Comparison of ENCODE assay signal across 8 mouse cellular contexts in the genomic region with DNA sequence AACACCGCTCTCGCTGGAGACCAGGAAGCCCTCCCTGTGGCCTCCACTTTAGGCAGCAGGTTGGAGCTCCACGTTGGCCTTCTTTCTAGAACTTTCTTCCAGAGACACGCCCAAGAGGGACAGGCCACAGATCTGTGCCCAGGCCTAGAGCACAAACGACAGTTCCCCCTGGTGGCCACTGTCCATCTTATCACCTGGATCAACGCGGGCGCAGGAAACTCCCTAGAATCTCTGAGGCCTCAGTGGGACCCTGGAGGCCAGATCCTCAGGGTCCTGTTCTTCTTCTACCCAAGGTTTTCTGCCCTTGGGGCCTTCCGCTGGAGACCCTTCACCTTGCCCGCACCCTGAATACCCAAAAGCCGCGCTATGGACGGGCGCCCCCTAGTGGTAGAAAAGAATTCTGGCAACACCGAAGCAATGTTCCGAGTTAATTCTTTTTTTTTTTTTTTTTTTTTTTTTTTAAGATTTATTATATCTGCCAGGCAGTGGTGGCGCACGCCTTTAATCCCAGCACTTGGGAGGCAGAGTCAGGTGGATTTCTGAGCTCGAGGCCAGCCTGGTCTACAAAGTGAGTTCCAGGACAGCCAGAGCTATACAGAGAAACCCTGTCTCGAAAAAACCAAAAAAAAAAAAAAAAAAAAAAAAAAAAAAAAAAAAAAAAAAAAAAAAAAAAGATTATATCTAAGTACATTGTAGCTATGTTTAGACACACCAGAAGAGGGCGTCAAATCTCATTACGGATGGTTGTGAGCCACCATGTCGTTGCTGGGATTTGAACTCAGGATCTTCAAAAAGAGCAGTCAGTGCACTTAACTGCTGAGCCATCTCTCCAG. TPM values are rescaled to one million over a fixed set of nuclear protein-coding genes. Genes with fewer than 3 reads are reported as not detected.
DNase-seq lines count a peak whose midpoint lies in the region; ATAC-seq and TF ChIP-seq lines count a peak whose summit lies in the region.
"Not testable (repeated sequence)": the region's sequence is repeated elsewhere in the genome, so short reads cannot be mapped to it uniquely, and the experiment has no call there.

No protein-coding gene starts in this region.

- not testable (repeated sequence) for H3K36me3 ChIP-seq in liver, postnatal 0 days (replicated peaks; ENCODE audit: insufficient read depth, low read length); neural tube, embryonic 13.5 days

- DNase-seq in ES-CJ7 (ENCODE audit: low read depth, low spot score): peak; percentile 68
- DNase-seq in c-Kit-positive CD71-positive TER-119-positive erythroid progenitor cells, embryonic 14.5 days (ENCODE audit: low spot score): peak; percentile 78
- peak; percentile 54 for DNase-seq in fibroblast of lung, adult 2 months (ENCODE audit: low read depth)
- peak; percentile 83 to 91 for DNase-seq in heart, postnatal 10 days
- DNase-seq in kidney, postnatal 25 days: peak; percentile 85 to 87
- DNase-seq in liver, postnatal 0 days: peak; percentile 86
- DNase-seq in testis, postnatal 10 days (ENCODE audit: low spot score): peak; percentile 87

- TF ChIP-seq EP300 in liver, postnatal 0 days (IDR thresholded peaks at IDR 0.05; ENCODE audit: low read depth): not testable (repeated sequence)

- H3K27ac ChIP-seq in liver, postnatal 0 days (ENCODE audit: low read depth); neural tube, embryonic 13.5 days (replicated peaks): not testable (repeated sequence)

- ATAC-seq in liver, postnatal 0 days: peak; percentile 71
- not testable (repeated sequence) for ATAC-seq in neural tube, embryonic 13.5 days (ENCODE audit: low read depth)

- not testable (repeated sequence) for H3K4me1 ChIP-seq in liver, postnatal 0 days (ENCODE audit: insufficient read depth)
- peaks cover 20% of the 10 kb centered on the region for H3K4me1 ChIP-seq in neural tube, embryonic 13.5 days (replicated peaks)

- intact Hi-C loops in heart, postnatal 10 days (cut with DNase I): loop anchor here (1.0 to 2.0 kb wide), 3 partner anchors 41 to 87 kb away; no protein-coding TSS in a partner anchor

- not testable (repeated sequence) for H3K9me3 ChIP-seq in liver, postnatal 0 days (ENCODE audit: low read length); neural tube, embryonic 13.5 days

- H3K9ac ChIP-seq in liver, postnatal 0 days (replicated peaks): peak overlapping the region; percentile 41; the same call in 1 of the 2 replicates
- not testable (repeated sequence) for H3K9ac ChIP-seq in neural tube, embryonic 13.5 days

- 18% methylated on average over 23 of the region's 23 CpGs for WGBS in liver, postnatal 0 days (ENCODE audit: insufficient replicate concordance)
- 29% methylated on average over 23 of the region's 23 CpGs for WGBS in neural tube, embryonic 13.5 days

- H3K4me2 ChIP-seq in liver, postnatal 0 days (ENCODE audit: low read depth, low read length): peak overlapping the region; percentile 65
- 0 out of 2 replicates have a peak overlapping the region, but pooled peaks have one; percentile 9 for H3K4me2 ChIP-seq in neural tube, embryonic 13.5 days

- peak; percentile 82 for TF ChIP-seq CTCF in liver, postnatal 0 days (IDR thresholded peaks at IDR 0.05; ENCODE audit: low read depth)

- not testable (repeated sequence) for H3K27me3 ChIP-seq in liver, postnatal 0 days (ENCODE audit: insufficient read depth, low read length); neural tube, embryonic 13.5 days

- H3K4me3 ChIP-seq in liver, postnatal 0 days (ENCODE audit: low read depth, low read length): peak overlapping the region; percentile 28; the same call in 1 of the 2 replicates
- H3K4me3 ChIP-seq in neural tube, embryonic 13.5 days: not testable (repeated sequence)

RNA-seq across cellular contexts. Expression of a gene that starts 4.1 kb away (rescaled TPM):
- total RNA-seq in heart, postnatal 10 days (2021): 1 to 10 TPM; 2.2 to 2.8 TPM
- polyA plus RNA-seq in liver, postnatal 0 days (2015; fragmentation: Nextera tagmentation; extraction: Ambion mirVana): 0.14 and 0.34 TPM in 2 replicates
- 4.5 and 6.1 TPM in 2 replicates for polyA plus RNA-seq in neural tube, embryonic 13.5 days (2015; fragmentation: Nextera tagmentation; extraction: Ambion mirVana)

RNA-seq across cellular contexts. Expression of a gene that starts 13.5 kb away (rescaled TPM):
- total RNA-seq in heart, postnatal 10 days (2021): under 1 TPM; 0.26 to 0.47 TPM
- polyA plus RNA-seq in liver, postnatal 0 days (2015; fragmentation: Nextera tagmentation; extraction: Ambion mirVana): 0.09 and 0.23 TPM in 2 replicates
- polyA plus RNA-seq in neural tube, embryonic 13.5 days (2015; fragmentation: Nextera tagmentation; extraction: Ambion mirVana): 0.29 and 0.55 TPM in 2 replicates

RNA-seq across cellular contexts. Expression of a gene that starts 34.1 kb away (rescaled TPM):
- total RNA-seq in heart, postnatal 10 days (2021): 10 to 100 TPM; 35.0 to 35.8 TPM
- 19.5 and 21.3 TPM in 2 replicates for polyA plus RNA-seq in liver, postnatal 0 days (2015; fragmentation: Nextera tagmentation; extraction: Ambion mirVana)
- 5.0 and 6.2 TPM in 2 replicates for polyA plus RNA-seq in neural tube, embryonic 13.5 days (2015; fragmentation: Nextera tagmentation; extraction: Ambion mirVana)

RNA-seq across cellular contexts. Expression of a gene that starts 42.7 kb away (rescaled TPM):
- 1,000 to 10,000 TPM; 1,137 to 1,217 TPM for total RNA-seq in heart, postnatal 10 days (2021)
- polyA plus RNA-seq in liver, postnatal 0 days (2015; fragmentation: Nextera tagmentation; extraction: Ambion mirVana): 534 and 566 TPM in 2 replicates
- polyA plus RNA-seq in neural tube, embryonic 13.5 days (2015; fragmentation: Nextera tagmentation; extraction: Ambion mirVana): 88.7 and 98.1 TPM in 2 replicates

RNA-seq across cellular contexts. Expression of a gene that starts 59.4 kb away (rescaled TPM):
- 100 to 1,000 TPM; 423 to 428 TPM for total RNA-seq in heart, postnatal 10 days (2021)
- 82.0 and 88.6 TPM in 2 replicates for polyA plus RNA-seq in liver, postnatal 0 days (2015; fragmentation: Nextera tagmentation; extraction: Ambion mirVana)
- 214 and 237 TPM in 2 replicates for polyA plus RNA-seq in neural tube, embryonic 13.5 days (2015; fragmentation: Nextera tagmentation; extraction: Ambion mirVana)
